Mouse (Mus musculus) layer of hippocampus, adult 18-20 months (tissue): Measurements from ENCODE around the gene Rpia. TPM values are rescaled to one million over a fixed set of nuclear protein-coding genes. Genes with fewer than 3 reads are reported as not detected.

Experiments
- DNase-seq, 2 experiments: peaks; one replicate each; pipeline ENCODE4 v3.0.0; 2022; ENCODE audit warnings: low spot score in 2 of 2
- total RNA-seq, 2 experiments: library from RNA; stranded (reverse); gene quantifications; 2 replicates each; pipeline ENCODE4 v1.2.3; 2021

The Rpia gene
- total RNA-seq, 2 experiments from 2014 or later = 12.9 to 13.4 TPM

- peak in 1 of 2 experiments; percentile 20 for DNase-seq
These were observed 39.7 kb downstream of the Rpia start for GRCm38 (mm10) chr6:70752351-70752750.

DNA sequence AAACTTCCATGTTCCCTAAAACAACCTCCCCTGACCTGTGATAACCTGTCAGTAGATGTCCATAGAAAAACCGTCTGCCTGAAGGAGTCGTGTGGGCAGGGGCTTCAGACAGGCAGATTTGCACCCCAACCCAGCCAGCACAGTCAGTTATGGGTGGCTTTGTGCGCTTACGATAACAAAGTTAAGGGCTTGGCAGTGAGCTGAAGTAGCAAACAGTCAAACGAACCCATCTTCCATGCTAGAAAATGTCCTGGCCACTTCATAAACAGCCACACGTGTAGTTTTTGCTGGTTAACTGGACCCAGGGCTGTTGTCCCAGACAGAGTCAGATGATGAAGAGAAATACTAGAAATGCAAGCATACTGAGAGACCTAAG lies 40.1 kb downstream of the Rpia start:
- no peak for DNase-seq

DNA sequence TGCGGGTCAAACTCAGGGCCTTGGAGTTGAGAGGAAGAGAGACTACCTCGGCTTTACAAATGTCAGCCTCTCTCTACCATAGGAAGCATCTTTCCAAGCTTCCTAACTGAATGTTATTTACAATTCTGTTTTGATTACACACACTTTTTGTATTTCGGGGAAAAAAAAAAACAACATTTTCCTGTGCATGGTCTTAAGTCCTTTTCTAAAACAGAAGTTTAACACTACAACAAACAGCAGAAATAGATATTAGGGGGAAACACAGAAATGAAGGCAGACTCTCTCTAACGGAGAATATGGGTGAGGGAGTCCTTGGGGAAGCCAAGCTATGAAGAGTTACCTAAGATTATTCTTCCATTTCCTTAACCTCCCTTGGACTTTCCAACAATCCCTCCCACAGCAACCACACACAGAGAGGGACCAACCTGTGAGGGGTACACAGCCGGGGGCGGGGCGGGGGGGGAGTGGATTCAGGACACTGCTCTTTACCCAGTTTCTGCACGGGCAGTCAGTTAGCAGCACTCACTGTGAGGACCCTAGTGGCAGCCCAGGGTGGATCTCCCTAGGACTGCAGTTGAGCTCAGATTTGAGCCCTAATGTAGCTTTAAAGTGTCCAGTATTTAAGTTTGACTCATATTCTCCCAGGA lies 40.7 kb downstream of the Rpia start:
- no peak for DNase-seq

- DNase-seq = no peak
These were observed 42.3 kb downstream of the Rpia start for GRCm38 (mm10) chr6:70749750-70750149.

DNA sequence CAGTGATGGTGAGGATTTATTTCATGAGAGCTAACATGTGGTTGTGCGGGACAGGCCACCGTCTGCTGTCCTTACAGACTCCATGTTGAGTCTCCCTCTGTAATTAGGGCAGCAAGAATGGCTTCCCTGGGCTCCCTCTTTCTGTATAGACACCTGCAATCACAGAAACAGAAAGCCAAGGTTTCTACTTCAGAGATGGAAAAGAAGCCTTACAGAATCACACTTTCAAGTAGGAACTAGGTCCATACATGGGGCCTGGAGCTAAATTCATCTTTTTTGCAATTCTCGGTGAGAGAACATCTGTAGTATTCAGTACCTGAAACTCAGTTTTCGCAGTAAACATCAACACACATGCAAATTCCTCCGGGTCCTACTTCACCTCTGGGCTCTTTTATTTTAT lies 44.3 kb downstream of the Rpia start:
- no peak for DNase-seq

- DNase-seq = no peak
These were observed 48.1 kb downstream of the Rpia start for GRCm38 (mm10) chr6:70743902-70744301.

- peak in 1 of 2 experiments; percentile 54 for DNase-seq
These were observed 49.2 kb downstream of the Rpia start for GRCm38 (mm10) chr6:70742833-70743232.

DNA sequence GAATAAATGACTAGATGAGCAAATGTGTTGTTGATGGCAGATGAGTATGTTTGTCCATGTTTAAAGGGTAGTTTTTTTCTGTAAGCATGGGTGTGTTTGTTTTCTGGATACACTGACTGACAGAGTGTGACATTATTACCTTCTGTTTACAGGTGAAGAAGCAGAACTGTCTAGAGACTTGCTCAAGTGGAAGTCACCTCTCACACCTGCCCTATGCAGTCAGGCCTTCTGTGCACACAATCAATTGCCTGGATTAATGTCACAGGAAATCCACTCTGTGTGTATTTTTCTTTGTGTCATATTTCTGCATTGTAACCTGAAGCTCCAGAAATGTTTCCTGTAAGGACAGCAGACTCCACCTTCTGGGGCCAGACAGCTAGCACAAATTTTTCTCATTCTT lies 51.5 kb downstream of the Rpia start:
- no peak for DNase-seq

DNA sequence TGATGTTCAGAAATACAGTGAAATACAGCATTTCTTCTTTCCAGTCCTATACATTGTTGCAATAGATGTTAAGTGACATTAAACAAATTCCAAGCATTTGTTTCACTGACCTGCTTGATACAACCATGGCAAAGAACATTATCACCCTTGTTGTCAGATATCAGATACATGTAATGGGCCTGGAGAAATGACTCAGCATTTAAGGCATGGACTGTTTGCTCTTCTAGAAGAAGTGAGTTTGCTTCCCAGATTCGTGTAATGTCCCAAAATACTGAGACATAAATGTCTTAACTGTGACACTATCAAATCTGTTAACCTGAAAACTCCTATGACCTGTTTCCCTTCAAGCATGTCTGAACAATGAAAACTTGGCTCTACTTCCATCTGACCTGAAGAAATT lies 52.6 kb downstream of the Rpia start:
- DNase-seq = no peak

DNA sequence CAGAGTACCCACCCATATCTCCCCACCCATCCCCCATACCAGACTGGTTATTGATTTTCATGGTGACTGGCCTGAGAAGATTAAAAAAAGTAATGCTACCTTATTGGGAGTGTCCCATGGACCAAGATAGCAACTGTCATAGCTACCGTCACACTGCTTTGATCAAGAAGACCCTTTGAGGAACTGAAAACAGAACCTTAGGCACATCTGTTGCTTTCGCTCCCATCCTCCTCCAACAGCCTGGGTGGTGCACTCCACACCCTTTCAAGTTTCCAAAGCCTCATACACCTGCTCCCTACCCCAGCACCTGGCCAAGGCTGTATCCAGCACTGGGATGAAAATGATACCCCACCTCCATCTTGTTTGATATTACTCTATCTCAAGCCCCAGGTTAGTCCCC lies 56.5 kb downstream of the Rpia start:
- no peak for DNase-seq

GRCm38 (mm10) chr6:70730828-70731227 lies 61.2 kb downstream of the Rpia start:
- no peak for DNase-seq

GRCm38 (mm10) chr6:70729125-70729524 lies 62.9 kb downstream of the Rpia start:
- DNase-seq = no peak

DNA sequence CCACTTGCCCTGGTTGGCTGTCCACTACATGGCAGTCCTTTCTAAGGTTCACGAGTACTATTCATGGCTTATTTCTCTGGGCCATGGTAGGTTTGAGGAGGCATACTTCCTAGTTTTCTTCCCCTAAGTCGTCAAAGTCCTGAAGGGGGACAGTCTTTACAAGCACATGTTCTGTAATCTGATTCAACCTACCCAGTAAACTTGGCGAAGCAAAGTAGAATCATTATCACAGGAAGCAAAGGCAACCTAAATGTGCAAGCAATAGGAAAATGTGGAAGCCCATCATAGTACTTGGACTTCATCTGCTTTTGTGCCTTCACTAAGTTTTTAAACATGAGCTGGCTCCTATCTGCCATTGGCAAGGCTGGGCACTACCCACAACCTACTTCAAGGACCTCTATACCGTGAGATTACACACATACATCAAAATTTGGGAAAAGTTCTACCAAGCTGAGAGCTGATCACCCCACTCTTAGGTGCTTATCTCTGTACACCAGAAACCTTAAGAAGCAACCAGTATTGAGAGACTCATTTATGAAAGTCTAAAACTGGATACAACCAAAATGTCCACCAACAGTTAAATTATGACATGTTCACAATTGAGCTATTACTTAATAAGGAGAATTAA lies 64.8 kb downstream of the Rpia start:
- DNase-seq = no peak

- no peak for DNase-seq
These were observed 66.4 kb downstream of the Rpia start for GRCm38 (mm10) chr6:70725639-70726038.

- DNase-seq = no peak
These were observed 67.3 kb downstream of the Rpia start for GRCm38 (mm10) chr6:70724722-70725121.

- DNase-seq = no peak
These were observed 69.7 kb downstream of the Rpia start for GRCm38 (mm10) chr6:70722298-70722697.

GRCm38 (mm10) chr6:70718760-70719159 lies 73.3 kb downstream of the Rpia start:
- no peak for DNase-seq

DNA sequence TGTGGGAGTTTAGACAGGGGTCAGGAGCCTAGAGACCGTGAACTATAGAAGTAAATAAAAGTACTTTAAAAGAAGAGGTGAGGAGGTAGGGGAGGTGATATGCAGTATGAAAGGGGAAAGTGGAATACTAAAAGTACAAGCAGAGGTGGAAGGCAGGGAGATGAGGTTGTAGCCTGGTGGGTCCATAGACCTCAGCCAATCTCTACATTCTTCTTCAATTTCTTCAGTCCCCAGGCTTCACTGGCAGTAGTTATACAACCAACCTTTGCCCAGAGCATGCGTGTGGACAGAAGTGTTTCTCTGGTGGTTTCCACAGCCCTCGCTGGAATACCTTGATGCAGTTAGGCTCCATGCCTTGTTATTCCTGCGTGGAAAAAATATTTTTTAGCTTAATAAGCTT lies 73.9 kb downstream of the Rpia start:
- no peak for DNase-seq

- DNase-seq = no peak
These were observed 75.2 kb downstream of the Rpia start for GRCm38 (mm10) chr6:70716701-70717393.
